Mouse (Mus musculus) embryonic stem cell, embryonic (primary cell): ENCODE results near the gene Wnt11.

Experiments
- CTCF ChIA-PET, 4 experiments: fragments of 300-600 bp in 2 of 4; fragments of 350-600 bp in 2 of 4; sonication (Branson Sonifier 250); formaldehyde crosslinking; loops; one replicate each; lab custom pipeline; 2022; ENCODE audit warnings: inconsistent platforms in 2 of 4; lab: Charles Lee
- POLR2A ChIA-PET, 4 experiments: fragments of 300-600 bp in 2 of 4; fragments of 350-600 bp in 2 of 4; sonication (Branson Sonifier 250); formaldehyde crosslinking; loops; one replicate each; lab custom pipeline; 2022; ENCODE audit warnings: antibody characterized with exemption in 4 of 4, inconsistent platforms in 1 of 4; lab: Charles Lee

Gene Wnt11

GRCm38 (mm10) chr7:98848899-98849640 lies 14.2 kb downstream of the Wnt11 start:
- CTCF ChIA-PET, result interaction anchor here in 1 of 4 experiments (1.3 kb wide), 1 partner anchor 412 kb away, joined by 3 read pairs; no protein-coding TSS in a partner anchor
- POLR2A ChIA-PET, result interaction anchor here in 2 of 4 experiments (0.6 to 1.6 kb wide), 4 partner anchors 11 to 39 kb away, joined by 3 to 4 read pairs (median 3); no protein-coding TSS in a partner anchor

- CTCF ChIA-PET, result no interaction called here
- POLR2A ChIA-PET, result interaction anchor here in 1 of 4 experiments (1.6 kb wide), 1 partner anchor 12 kb away, joined by 3 read pairs; no protein-coding TSS in a partner anchor
Observed at GRCm38 (mm10) chr7:98850388-98850787, 15.5 kb downstream of the Wnt11 start.

- CTCF ChIA-PET, result no interaction called here
- POLR2A ChIA-PET, result no interaction called here
Observed at GRCm38 (mm10) chr7:98851220-98851619, 16.3 kb downstream of the Wnt11 start.

- ChIA-PET POLR2A (no interaction called here), CTCF (interaction anchor here in 1 of 4 experiments (0.6 kb wide), 1 partner anchor 176 kb away, joined by 3 read pairs; no protein-coding TSS in a partner anchor)
Observed at GRCm38 (mm10) chr7:98852950-98853650, 18.2 kb downstream of the Wnt11 start.

- ChIA-PET CTCF (interaction anchor here in 1 of 4 experiments (0.6 kb wide), 1 partner anchor 175 kb away, joined by 3 read pairs; no protein-coding TSS in a partner anchor), POLR2A (interaction anchor here in 1 of 4 experiments (0.7 kb wide), 1 partner anchor 11 kb away, joined by 5 read pairs; no protein-coding TSS in a partner anchor)
Observed at GRCm38 (mm10) chr7:98853806-98854205, 18.9 kb downstream of the Wnt11 start.

GRCm38 (mm10) chr7:98855388-98855787 lies 20.5 kb downstream of the Wnt11 start:
- CTCF ChIA-PET, result interaction anchor here in 3 of 4 experiments (0.6 to 2.3 kb wide), 7 partner anchors 9 to 240 kb away, joined by 3 to 17 read pairs (median 3); no protein-coding TSS in a partner anchor

GRCm38 (mm10) chr7:98856128-98856527 lies 21.2 kb downstream of the Wnt11 start:
- CTCF ChIA-PET, result interaction anchor here (0.5 to 2.3 kb wide), 6 partner anchors 9 to 495 kb away, joined by 3 to 17 read pairs (median 5); partner anchors contain the start of gene Tsku (in 1 of the 4)
- POLR2A ChIA-PET, result interaction anchor here in 3 of 4 experiments (0.5 to 1.5 kb wide), 8 partner anchors 10 to 1513 kb away, joined by 3 to 8 read pairs (median 4); no protein-coding TSS in a partner anchor

More at GRCm38 (mm10) chr7:98855388-98855787, 20.5 kb downstream of the Wnt11 start:
- POLR2A ChIA-PET, result interaction anchor here in 2 of 4 experiments (0.5 to 1.5 kb wide), 6 partner anchors 11 to 283 kb away, joined by 3 to 6 read pairs (median 4); no protein-coding TSS in a partner anchor

GRCm38 (mm10) chr7:98857094-98857493 lies 22.2 kb downstream of the Wnt11 start:
- POLR2A ChIA-PET, result interaction anchor here in 1 of 4 experiments (0.8 kb wide), 1 partner anchor 15 kb away, joined by 3 read pairs; no protein-coding TSS in a partner anchor
- CTCF ChIA-PET, result interaction anchor here in 3 of 4 experiments (0.5 to 2.3 kb wide), 3 partner anchors 19 to 1146 kb away, joined by 4 to 17 read pairs (median 7); no protein-coding TSS in a partner anchor

GRCm38 (mm10) chr7:98861002-98861401 lies 26.1 kb downstream of the Wnt11 start:
- ChIA-PET POLR2A (interaction anchor here in 2 of 4 experiments (1.1 to 1.9 kb wide), 2 partner anchors 10 to 11 kb away, joined by 3 to 6 read pairs; no protein-coding TSS in a partner anchor), CTCF (no interaction called here)

- ChIA-PET CTCF (interaction anchor here in 3 of 4 experiments (0.7 to 1.9 kb wide), 5 partner anchors 16 to 290 kb away, joined by 3 to 5 read pairs (median 3); no protein-coding TSS in a partner anchor), POLR2A (interaction anchor here in 1 of 4 experiments (0.7 to 2.7 kb wide), 3 partner anchors 9 to 94 kb away, joined by 3 to 14 read pairs (median 3); no protein-coding TSS in a partner anchor)
Observed at GRCm38 (mm10) chr7:98862994-98863393, 28.1 kb downstream of the Wnt11 start.

- POLR2A ChIA-PET, result interaction anchor here in 3 of 4 experiments (0.5 to 2.7 kb wide), 7 partner anchors 8 to 179 kb away, joined by 3 to 14 read pairs (median 3); no protein-coding TSS in a partner anchor
Observed at GRCm38 (mm10) chr7:98863969-98864718, 29.2 kb downstream of the Wnt11 start.

GRCm38 (mm10) chr7:98867053-98867793 lies 32.3 kb downstream of the Wnt11 start:
- POLR2A ChIA-PET, result interaction anchor here in 2 of 4 experiments (1.0 to 1.1 kb wide), 3 partner anchors 15 to 26 kb away, joined by 3 to 4 read pairs (median 3); no protein-coding TSS in a partner anchor
- CTCF ChIA-PET, result interaction anchor here in 2 of 4 experiments (0.6 to 1.0 kb wide), 4 partner anchors 21 to 978 kb away, joined by 3 read pairs; no protein-coding TSS in a partner anchor

More at GRCm38 (mm10) chr7:98863969-98864718, 29.2 kb downstream of the Wnt11 start:
- CTCF ChIA-PET, result interaction anchor here (0.5 to 1.9 kb wide), 9 partner anchors 8 to 164 kb away, joined by 3 to 6 read pairs (median 3); no protein-coding TSS in a partner anchor

- ChIA-PET CTCF (interaction anchor here in 1 of 4 experiments (0.5 kb wide), 1 partner anchor 263 kb away, joined by 3 read pairs; no protein-coding TSS in a partner anchor), POLR2A (no interaction called here)
Observed at GRCm38 (mm10) chr7:98867794-98868150, 32.9 kb downstream of the Wnt11 start.

- CTCF ChIA-PET, result interaction anchor here in 2 of 4 experiments (0.6 kb wide), 2 partner anchors 196 to 487 kb away, joined by 3 to 7 read pairs; no protein-coding TSS in a partner anchor
- POLR2A ChIA-PET, result interaction anchor here in 2 of 4 experiments (0.6 to 1.2 kb wide), 4 partner anchors 19 to 392 kb away, joined by 3 to 5 read pairs (median 4); no protein-coding TSS in a partner anchor
Observed at GRCm38 (mm10) chr7:98869070-98869469, 34.2 kb downstream of the Wnt11 start.

GRCm38 (mm10) chr7:98870791-98871190 lies 35.9 kb downstream of the Wnt11 start:
- ChIA-PET CTCF (interaction anchor here in 3 of 4 experiments (1.1 to 1.5 kb wide), 3 partner anchors 17 to 128 kb away, joined by 3 to 6 read pairs (median 4); no protein-coding TSS in a partner anchor), POLR2A (interaction anchor here in 3 of 4 experiments (0.6 to 3.4 kb wide), 9 partner anchors 8 to 60 kb away, joined by 3 to 17 read pairs (median 5); partner anchors contain the start of gene Wnt11 (in 1 of the 3))

GRCm38 (mm10) chr7:98871882-98872281 lies 37.0 kb downstream of the Wnt11 start:
- CTCF ChIA-PET, result interaction anchor here (0.6 to 1.5 kb wide), 11 partner anchors 7 to 461 kb away, joined by 3 to 6 read pairs (median 3); no protein-coding TSS in a partner anchor
- POLR2A ChIA-PET, result interaction anchor here (0.6 to 3.4 kb wide), 24 partner anchors 9 to 270 kb away, joined by 3 to 17 read pairs (median 4); partner anchors contain the start of genes Uvrag (in 1 of the 4) and Wnt11 (in 1 of the 4)
